Mouse (Mus musculus): ENCODE results near the gene Srcin1.

GRCm38 (mm10) chr11:97597945-97598691 is 22.1 kb upstream of the Srcin1 start:
- TF ChIP-seq EP300 (optimal IDR thresholded peaks at IDR 0.05), result no peak
- TF ChIP-seq CTCF (IDR thresholded peaks at IDR 0.05; ENCODE audit: low read depth), result no peak
